Mouse (Mus musculus): ENCODE data around the gene Cd8b1.

The Cd8b1 gene

GRCm38 (mm10) chr6:71322491-71322921 is at the start of gene Cd8b1:
TSS of gene Cd8b1 (plus strand) at chr6:71322788.
- peak; percentile 81 for DNase-seq

DNA sequence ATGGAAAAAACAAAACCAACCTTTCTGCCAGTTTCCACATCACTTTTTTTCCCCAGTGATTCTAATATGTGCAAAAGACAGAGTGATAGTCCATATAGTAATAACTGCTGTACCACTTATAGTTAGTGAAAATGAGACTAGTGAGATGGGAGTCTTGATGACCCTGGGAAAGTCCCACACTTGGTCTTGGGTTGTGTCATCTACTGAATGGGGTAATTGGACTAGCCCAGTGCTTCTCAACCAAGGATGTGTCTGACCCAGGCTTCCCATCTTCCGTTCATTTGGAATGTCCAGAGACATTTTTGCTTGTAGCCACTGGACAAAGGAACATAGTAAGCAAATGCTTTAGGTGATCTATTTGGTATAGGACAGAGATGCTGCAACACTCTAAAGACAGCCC is 48.9 kb upstream of the Cd8b1 start:
- DNase-seq = no peak

GRCm38 (mm10) chr6:71274621-71275020 is 48.0 kb upstream of the Cd8b1 start:
- DNase-seq = no peak

GRCm38 (mm10) chr6:71279418-71279817 is 43.2 kb upstream of the Cd8b1 start:
- no peak for DNase-seq

GRCm38 (mm10) chr6:71293509-71293908 is 29.1 kb upstream of the Cd8b1 start:
- peak; percentile 96 for DNase-seq

GRCm38 (mm10) chr6:71295303-71295702 is 27.3 kb upstream of the Cd8b1 start:
- no peak for DNase-seq

GRCm38 (mm10) chr6:71298051-71298450 is 24.5 kb upstream of the Cd8b1 start:
- no peak for DNase-seq

DNA sequence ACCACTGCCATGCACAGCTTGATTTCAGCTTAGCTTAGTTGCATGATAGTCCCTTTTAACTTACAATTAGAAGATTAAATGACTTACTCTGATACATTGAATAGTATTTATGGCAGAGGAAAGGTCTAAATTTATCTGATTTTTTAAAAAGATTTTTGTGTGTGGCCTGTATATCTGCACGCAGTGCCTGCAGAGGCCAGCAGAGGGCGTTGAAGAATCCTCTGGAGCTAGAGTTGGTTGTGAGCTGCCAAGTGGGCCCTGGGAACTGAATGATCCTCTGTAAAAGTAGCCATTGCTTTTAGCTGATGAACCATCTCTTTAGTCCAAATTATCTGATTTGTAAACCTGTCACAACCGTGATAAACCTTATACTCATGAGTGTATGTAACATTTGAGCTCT is 23.8 kb upstream of the Cd8b1 start:
- DNase-seq = no peak

DNA sequence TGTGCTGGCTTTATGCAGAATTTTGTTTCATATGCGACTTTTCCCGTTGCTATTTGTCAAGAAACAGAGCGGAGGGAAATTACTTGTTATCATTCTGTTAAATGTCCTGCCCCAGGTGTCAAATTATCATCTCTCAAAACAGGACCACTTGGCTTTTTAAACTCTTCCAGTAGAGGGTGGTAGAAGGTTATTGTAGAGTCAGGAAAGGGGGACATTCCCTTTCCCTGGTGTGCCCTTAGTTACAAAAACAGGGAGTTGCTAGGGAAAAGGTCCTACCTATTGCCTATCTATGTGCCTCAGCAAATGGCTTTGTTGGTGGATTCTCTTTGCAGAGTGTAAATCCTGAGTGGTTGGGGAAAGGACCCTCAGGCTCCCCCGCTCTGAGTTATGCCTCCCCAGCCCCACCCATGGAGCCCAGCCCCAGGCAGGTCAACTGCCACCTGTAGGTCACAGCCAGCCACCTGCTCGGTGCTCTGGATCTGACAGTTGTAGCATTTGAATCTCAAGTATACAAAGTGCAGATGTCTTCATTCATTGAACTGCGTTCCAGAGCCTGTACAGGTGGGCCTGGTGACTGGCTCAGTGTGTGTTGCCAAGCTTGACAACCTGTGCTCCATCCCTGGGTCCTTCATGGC is 20.4 kb upstream of the Cd8b1 start:
- peak; percentile 70 for DNase-seq

DNA sequence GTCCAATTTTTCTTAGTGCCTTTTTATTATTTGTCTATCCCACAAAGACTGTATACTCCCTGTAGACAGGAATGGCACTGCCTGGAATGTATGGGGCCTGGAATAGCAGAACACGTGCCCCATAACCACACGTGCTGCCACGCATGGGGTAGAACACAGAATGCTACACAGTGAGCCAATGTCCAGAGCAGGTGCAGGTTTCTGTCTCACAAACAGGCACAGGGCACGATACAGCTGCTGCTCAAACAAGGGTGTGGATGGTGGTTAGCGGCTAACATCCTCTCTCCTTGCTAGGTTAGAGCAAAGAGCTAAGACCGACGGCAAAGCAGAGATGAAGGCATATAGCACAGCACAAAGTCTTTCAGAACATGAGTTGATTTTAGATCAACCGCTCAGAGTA is 15.1 kb upstream of the Cd8b1 start:
- DNase-seq = peak; percentile 31

GRCm38 (mm10) chr6:71321826-71322283 is 733 bp upstream of the Cd8b1 start, which contains the start of gene Smyd1:
TSS of gene Smyd1 (minus strand) at chr6:71322233.
- no peak for DNase-seq

DNA sequence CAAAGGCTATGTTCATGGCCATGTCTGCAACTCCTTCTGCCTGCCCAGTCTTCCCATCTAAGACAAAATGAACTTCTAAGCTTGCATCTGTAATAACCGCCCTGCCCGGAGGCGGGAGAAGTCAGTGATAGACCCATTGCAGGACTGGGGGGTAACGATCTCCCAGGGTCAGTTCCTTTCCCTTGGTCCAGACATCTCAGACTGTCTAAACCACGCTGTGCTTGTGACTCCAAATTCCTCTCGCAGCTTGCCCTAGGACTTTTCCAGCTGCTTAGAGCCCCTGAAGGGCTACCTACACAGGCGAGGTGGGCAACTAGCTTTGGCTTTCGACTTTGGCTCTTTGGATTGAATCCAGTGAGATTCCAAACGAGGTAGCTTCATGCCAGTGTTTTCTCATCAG is 2.2 kb downstream of the Cd8b1 start:
- DNase-seq = peak; percentile 69

DNA sequence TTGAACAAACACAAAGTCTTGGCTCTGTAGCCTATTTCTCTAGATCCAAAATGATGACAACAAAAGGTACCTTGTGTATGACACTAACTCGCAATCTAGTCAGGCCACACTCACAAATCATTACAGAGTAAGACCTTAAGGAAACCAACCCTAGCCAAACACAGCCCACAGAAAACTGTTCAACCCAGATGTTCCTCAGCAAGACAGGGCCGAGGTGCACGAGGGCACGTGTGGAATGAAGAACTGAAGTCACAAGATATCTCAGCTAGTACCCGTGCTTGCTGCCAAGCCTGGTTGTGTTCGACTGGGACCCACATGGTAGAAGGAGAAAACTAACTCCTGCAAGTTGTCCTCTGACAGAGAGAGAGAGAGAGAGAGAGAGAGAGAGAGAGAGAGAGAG is 7.3 kb downstream of the Cd8b1 start:
- DNase-seq = peak; percentile 63

- DNase-seq = peak; percentile 55
These were observed 7.9 kb downstream of the Cd8b1 start for GRCm38 (mm10) chr6:71330486-71330885.

DNA sequence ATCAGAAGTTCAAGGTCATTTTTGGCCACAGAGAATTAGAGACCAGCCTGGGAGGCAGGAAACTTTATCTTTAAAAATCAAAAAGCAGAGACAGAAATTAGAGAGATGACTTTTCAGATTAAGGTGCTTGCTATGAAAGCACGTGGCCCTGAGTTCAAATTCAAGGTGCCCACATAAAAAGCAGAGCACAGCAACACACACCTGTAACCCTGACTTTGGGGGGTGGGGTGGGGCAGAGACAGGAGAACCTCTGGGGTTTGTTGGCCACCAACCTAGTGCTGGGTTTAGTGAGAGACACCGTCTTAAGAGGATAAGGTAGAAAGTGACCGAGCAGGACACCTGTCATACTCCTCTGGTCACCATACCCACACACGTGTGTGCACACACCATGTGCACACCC is 8.9 kb downstream of the Cd8b1 start:
- peak; percentile 40 for DNase-seq

DNA sequence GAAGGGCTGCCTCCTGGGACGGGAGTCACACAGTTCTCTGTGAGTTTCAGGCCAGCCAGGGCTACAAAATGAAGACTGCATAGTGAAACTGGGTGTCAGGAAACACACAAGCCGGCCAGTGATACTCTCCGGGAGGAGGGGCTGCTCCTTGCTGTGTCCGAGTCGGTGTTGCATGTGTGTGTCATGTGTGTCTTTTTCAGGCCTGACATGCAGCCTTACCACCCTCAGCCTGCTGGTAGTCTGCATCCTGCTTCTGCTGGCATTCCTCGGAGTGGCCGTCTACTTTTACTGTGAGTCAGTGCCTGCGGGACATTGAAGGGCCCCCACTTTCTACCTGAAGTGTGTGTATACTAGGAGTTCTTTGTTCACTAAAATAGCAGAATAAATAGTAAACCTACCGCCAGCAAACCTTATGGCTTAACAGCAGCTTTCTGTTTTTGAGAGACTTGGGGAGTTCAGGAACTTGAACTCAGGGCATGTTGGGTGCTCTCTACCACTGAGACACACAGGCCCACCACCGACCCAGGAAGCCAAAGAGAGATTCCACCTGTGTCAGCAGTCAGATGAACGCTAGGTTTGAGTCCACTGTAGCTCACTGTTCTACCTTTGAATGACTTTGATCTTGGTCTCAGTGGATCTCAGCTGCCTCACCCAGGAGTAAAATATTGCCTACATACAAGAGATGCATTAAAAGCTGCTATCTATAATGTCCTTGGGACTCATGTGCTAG is 9.8 kb downstream of the Cd8b1 start:
- DNase-seq = peak; percentile 44

GRCm38 (mm10) chr6:71333031-71333430 is 10.4 kb downstream of the Cd8b1 start:
- no peak for DNase-seq

GRCm38 (mm10) chr6:71333578-71334273 is 11.1 kb downstream of the Cd8b1 start:
- DNase-seq = peak; percentile 71

- DNase-seq = peak; percentile 3
These were observed 15.1 kb downstream of the Cd8b1 start for GRCm38 (mm10) chr6:71337666-71338065.

DNA sequence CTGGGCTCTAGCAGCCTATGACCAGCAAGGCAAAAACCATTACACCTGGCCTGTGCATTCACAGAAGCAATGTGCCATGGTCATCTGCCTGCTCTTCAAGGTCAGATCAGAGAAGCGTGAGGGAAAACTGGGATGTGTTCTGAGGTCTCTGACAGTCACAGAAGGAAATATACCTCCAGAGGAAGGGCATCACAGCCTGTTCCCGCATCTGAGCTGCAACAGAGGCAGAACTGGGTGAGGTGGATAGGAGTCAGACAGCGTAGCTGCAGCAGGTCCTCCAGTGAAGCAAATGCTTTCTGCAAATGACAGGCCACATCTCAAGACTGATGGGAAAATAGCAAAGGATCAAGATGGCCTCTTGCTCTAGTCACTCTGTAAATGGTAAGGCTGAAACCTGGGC is 16.4 kb downstream of the Cd8b1 start:
- DNase-seq = peak; percentile 14

DNA sequence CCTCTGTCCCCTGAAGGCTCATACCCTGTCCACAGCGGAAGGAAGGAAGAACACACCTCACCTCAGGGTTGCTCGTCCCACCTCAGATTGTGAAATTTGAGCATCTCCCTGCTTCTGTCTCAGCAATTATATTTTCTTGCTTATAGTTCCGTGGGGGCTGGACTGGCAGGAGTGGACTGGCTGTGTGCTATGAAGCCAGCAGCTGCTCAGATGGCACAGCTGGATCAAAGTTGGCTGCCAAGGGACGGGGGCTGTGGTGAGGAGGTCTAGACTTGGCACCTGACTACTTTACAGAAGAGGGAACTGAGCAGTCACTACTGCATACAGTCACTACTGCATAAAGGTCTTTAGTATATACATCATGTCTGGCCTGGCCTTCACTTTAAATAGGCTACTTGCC is 16.8 kb downstream of the Cd8b1 start:
- DNase-seq = peak; percentile 41

DNA sequence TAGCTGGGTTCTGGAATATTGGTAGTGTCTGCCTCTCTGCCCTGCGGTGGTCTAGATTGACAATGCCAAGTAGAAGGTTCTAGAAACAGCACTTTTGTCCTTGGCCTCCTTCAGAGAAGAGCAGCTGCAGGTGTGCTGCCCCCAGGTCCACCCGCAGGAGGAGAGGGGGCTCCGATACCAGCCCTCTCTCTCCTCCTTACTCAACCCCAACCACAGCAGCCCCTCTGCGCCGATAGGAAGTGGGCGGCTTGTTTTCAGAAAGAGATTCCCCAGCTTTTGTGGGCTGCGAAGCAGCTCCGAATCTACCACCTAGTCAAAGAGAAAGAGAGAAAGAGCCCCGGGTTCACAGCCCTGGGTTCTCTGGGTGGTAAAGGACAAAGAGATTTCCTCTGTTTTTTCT is 18.6 kb downstream of the Cd8b1 start:
- DNase-seq = no peak

GRCm38 (mm10) chr6:71348006-71348405 is 25.4 kb downstream of the Cd8b1 start:
- DNase-seq = no peak

- DNase-seq = no peak
These were observed 28.6 kb downstream of the Cd8b1 start for GRCm38 (mm10) chr6:71351201-71351600.

Data from heart, adult 11 months (tissue).